In genomic region chr6:37068737-37069136, GRCm38 (mm10) we compare ENCODE assay signal across 16 mouse cellular contexts.
A peak's percentile ranks its signal among the peaks of the same experiment; 100 is the strongest.
DNase-seq lines count a peak whose midpoint lies in the region; ATAC-seq lines count a peak whose summit lies in the region.
"Had no signal": no experiment of that assay in that cellular context is flagged by ENCODE, and none has a peak within 500 bp of the region (broad histone marks: within the 10 kb centered on the region; RNA-seq: fewer than 3 reads in every experiment).

No protein-coding gene starts in this region.

- no peaks in the 10 kb centered on the region for H3K9me3 ChIP-seq in hindbrain, embryonic 16.5 days (ENCODE audit: control insufficient read depth, low read length)
- no peaks in the 10 kb centered on the region for H3K9me3 ChIP-seq in hindbrain, embryonic 14.5 days (ENCODE audit: control insufficient read depth, low read length)
- H3K9me3 ChIP-seq: embryonic facial prominence, embryonic 15.5 days; limb, embryonic 10.5 days had no signal

- DNase-seq in hindbrain, embryonic 14.5 days (ENCODE audit: low spot score), result no peak
- DNase-seq in MN1 (ENCODE audit: low spot score), result peak; percentile 55
- peak; percentile 53 for DNase-seq in cerebellum, adult 11-12 months
- DNase-seq in cerebellum, postnatal 14 days, result peak; percentile 88 to 89
- DNase-seq in thymus, postnatal 36 days, result no peak
- no peak for DNase-seq in right cerebral cortex, postnatal 36 days (ENCODE audit: low spot score in 2 of 2)
- DNase-seq: B cell, adult 2 months; kidney, postnatal 36 days; liver, postnatal 0 days; right cerebral cortex, adult 18-20 months; thymus, postnatal 14 days had no signal

- H3K9ac ChIP-seq in hindbrain, embryonic 16.5 days (ENCODE audit: low read depth, low read length), result no peak overlapping the region
- no peak overlapping the region for H3K9ac ChIP-seq in hindbrain, embryonic 14.5 days
- H3K9ac ChIP-seq: embryonic facial prominence, embryonic 15.5 days; liver, postnatal 0 days had no signal

- ATAC-seq in hindbrain, embryonic 16.5 days, result peak; percentile 72
- no peak for ATAC-seq in hindbrain, embryonic 14.5 days (ENCODE audit: low FRiP score)
- ATAC-seq: forebrain, embryonic 16.5 days; inflammation-experienced regulatory T-cells, adult 6 months; liver, postnatal 0 days had no signal

- H3K4me3 ChIP-seq in hindbrain, embryonic 16.5 days (ENCODE audit: low read length), result no peak overlapping the region
- no peak overlapping the region for H3K4me3 ChIP-seq in hindbrain, embryonic 14.5 days (replicated peaks; ENCODE audit: low read length)
- H3K4me3 ChIP-seq: embryonic facial prominence, embryonic 15.5 days; limb, embryonic 10.5 days had no signal

- no peaks in the 10 kb centered on the region for H3K27me3 ChIP-seq in hindbrain, embryonic 16.5 days (replicated peaks; ENCODE audit: control insufficient read depth, insufficient read depth, low read length)
- no peaks in the 10 kb centered on the region for H3K27me3 ChIP-seq in hindbrain, embryonic 14.5 days (ENCODE audit: control insufficient read depth, insufficient read depth, low read length)
- H3K27me3 ChIP-seq: embryonic facial prominence, embryonic 15.5 days had no signal

- no peak overlapping the region for H3K27ac ChIP-seq in hindbrain, embryonic 16.5 days (ENCODE audit: low read depth, low read length)
- no peak overlapping the region for H3K27ac ChIP-seq in hindbrain, embryonic 14.5 days
- H3K27ac ChIP-seq: embryonic facial prominence, embryonic 15.5 days; limb, embryonic 10.5 days had no signal

- WGBS in hindbrain, embryonic 16.5 days, result 75% methylated on average over 6 of the region's 6 CpGs
- WGBS in hindbrain, embryonic 14.5 days, result 85% methylated on average over 6 of the region's 6 CpGs

- no peaks in the 10 kb centered on the region for H3K36me3 ChIP-seq in hindbrain, embryonic 16.5 days (ENCODE audit: control insufficient read depth, insufficient read depth, low read length)
- no peaks in the 10 kb centered on the region for H3K36me3 ChIP-seq in hindbrain, embryonic 14.5 days (replicated peaks; ENCODE audit: control insufficient read depth, insufficient read depth)
- H3K36me3 ChIP-seq: embryonic facial prominence, embryonic 15.5 days; limb, embryonic 10.5 days had no signal

- H3K4me1 ChIP-seq in hindbrain, embryonic 16.5 days (ENCODE audit: control insufficient read depth, insufficient read depth, low read depth, low read length), result no peaks in the 10 kb centered on the region
- no peaks in the 10 kb centered on the region for H3K4me1 ChIP-seq in hindbrain, embryonic 14.5 days (replicated peaks; ENCODE audit: control insufficient read depth, insufficient read depth, low read length)
- H3K4me1 ChIP-seq: embryonic facial prominence, embryonic 15.5 days had no signal

- no peak overlapping the region for H3K4me2 ChIP-seq in hindbrain, embryonic 16.5 days (ENCODE audit: low read length)
- H3K4me2 ChIP-seq in hindbrain, embryonic 14.5 days (replicated peaks), result no peak overlapping the region
- H3K4me2 ChIP-seq: embryonic facial prominence, embryonic 15.5 days had no signal

Comparison
In these comparisons a context has a peak if more than half of its experiments do, and no peak if none do; other contexts are left out.
1. DNase-seq: peak in MN1 (single experiment), cerebellum, adult 11-12 months (single experiment) and cerebellum, postnatal 14 days (2 of 2); none in hindbrain, embryonic 14.5 days (single experiment), thymus, postnatal 36 days (0 of 2) and right cerebral cortex, postnatal 36 days (0 of 2).